Mouse (Mus musculus): ENCODE data around the gene Svop. TPM values are rescaled to one million over a fixed set of nuclear protein-coding genes. Genes with fewer than 3 reads are reported as not detected.

Svop gene
- total and polyA plus RNA-seq, 2 experiments from 2014 or later, result not detected

DNA sequence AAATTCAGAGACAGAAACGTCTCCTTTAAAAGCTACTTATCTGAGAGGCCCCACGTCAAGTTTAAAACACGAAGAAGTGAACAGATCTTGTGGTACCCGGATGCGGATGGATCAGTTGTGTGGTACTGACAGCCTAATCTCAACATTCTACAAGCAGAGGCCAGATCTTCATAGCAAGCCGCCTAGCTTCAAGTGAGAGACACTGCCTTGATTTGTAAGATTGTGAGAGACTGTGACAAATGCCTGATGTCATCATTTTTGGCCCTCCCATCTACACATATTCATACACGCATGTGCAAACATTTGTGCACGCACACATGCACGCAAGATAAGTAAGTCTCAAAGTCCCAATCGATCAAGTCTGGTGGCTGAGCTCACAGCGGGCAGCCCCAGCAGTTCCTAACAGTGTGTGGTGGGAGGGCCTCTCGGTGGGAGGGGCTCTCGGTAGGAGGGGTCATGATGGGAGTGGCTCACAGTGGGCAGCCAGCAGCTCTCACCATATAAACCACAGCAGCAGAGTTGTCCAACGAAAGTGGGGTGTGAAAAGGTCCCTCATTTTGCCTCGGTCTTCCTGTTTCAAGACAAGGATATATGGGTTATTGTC is 49.9 kb downstream of the Svop start:
- DNase-seq (ENCODE audit: low spot score) (no peak), ATAC-seq (ENCODE audit: insufficient read depth, low read depth) (peak; percentile 51)
- no peak overlapping the region for H3K4me2 ChIP-seq (ENCODE audit: low read depth, low read length)
- H3K9ac ChIP-seq (replicated peaks; ENCODE audit: low read depth, low read length), result no peak overlapping the region
- WGBS, result 19% methylated on average over 15 of the region's 15 CpGs
- no peak overlapping the region for H3K4me3 ChIP-seq (ENCODE audit: low read depth, low read length)
- H3K9me3 ChIP-seq (replicated peaks; ENCODE audit: control insufficient read depth, low read length), result no peaks in the 10 kb centered on the region
- no peaks in the 10 kb centered on the region for H3K27me3 ChIP-seq (ENCODE audit: control insufficient read depth, insufficient read depth, low read length)
- no peak overlapping the region for H3K27ac ChIP-seq (ENCODE audit: low read depth)
- H3K4me1 ChIP-seq (ENCODE audit: control insufficient read depth, insufficient read depth), result peaks cover 4% of the 10 kb centered on the region; the same call in 1 of the 2 replicates
- H3K36me3 ChIP-seq (replicated peaks; ENCODE audit: control insufficient read depth, insufficient read depth, low read length), result no peaks in the 10 kb centered on the region
- TF ChIP-seq CTCF (IDR thresholded peaks at IDR 0.05; ENCODE audit: low read depth), result no peak
- no peak for TF ChIP-seq EP300 (IDR thresholded peaks at IDR 0.05; ENCODE audit: low read depth)

GRCm38 (mm10) chr5:114040911-114041310 is 50.5 kb downstream of the Svop start:
- DNase-seq (ENCODE audit: low spot score), result no peak
- no peak overlapping the region for H3K9ac ChIP-seq (replicated peaks; ENCODE audit: low read depth, low read length)
- no peak for TF ChIP-seq CTCF (IDR thresholded peaks at IDR 0.05; ENCODE audit: low read depth)
- no peak for TF ChIP-seq EP300 (IDR thresholded peaks at IDR 0.05; ENCODE audit: low read depth)
- no peak overlapping the region for H3K4me3 ChIP-seq (ENCODE audit: low read depth, low read length)
- no peaks in the 10 kb centered on the region for H3K36me3 ChIP-seq (replicated peaks; ENCODE audit: control insufficient read depth, insufficient read depth, low read length)
- no peaks in the 10 kb centered on the region for H3K9me3 ChIP-seq (replicated peaks; ENCODE audit: control insufficient read depth, low read length)
- WGBS, result 66% methylated on average over 1 of the region's 1 CpGs
- H3K4me2 ChIP-seq (ENCODE audit: low read depth, low read length), result no peak overlapping the region
- H3K27me3 ChIP-seq (ENCODE audit: control insufficient read depth, insufficient read depth, low read length), result no peaks in the 10 kb centered on the region
- H3K27ac ChIP-seq (ENCODE audit: low read depth), result no peak overlapping the region
- ATAC-seq (ENCODE audit: insufficient read depth, low read depth), result no peak
- H3K4me1 ChIP-seq (ENCODE audit: control insufficient read depth, insufficient read depth), result peaks cover 4% of the 10 kb centered on the region; the same call in 1 of the 2 replicates

- TF ChIP-seq EP300 (IDR thresholded peaks at IDR 0.05; ENCODE audit: low read depth), result no peak
- no peak for TF ChIP-seq CTCF (IDR thresholded peaks at IDR 0.05; ENCODE audit: low read depth)
- ATAC-seq (ENCODE audit: insufficient read depth, low read depth) (no peak), DNase-seq (ENCODE audit: low spot score) (no peak)
- H3K9ac ChIP-seq (replicated peaks; ENCODE audit: low read depth, low read length), result no peak overlapping the region
- H3K9me3 ChIP-seq (replicated peaks; ENCODE audit: control insufficient read depth, low read length), result no peaks in the 10 kb centered on the region
- H3K27ac ChIP-seq (ENCODE audit: low read depth), result no peak overlapping the region
- H3K27me3 ChIP-seq (ENCODE audit: control insufficient read depth, insufficient read depth, low read length), result no peaks in the 10 kb centered on the region
- 18% methylated on average over 8 of the region's 8 CpGs for WGBS
- H3K4me1 ChIP-seq (ENCODE audit: control insufficient read depth, insufficient read depth), result peaks cover 4% of the 10 kb centered on the region; the same call in 1 of the 2 replicates
- H3K36me3 ChIP-seq (replicated peaks; ENCODE audit: control insufficient read depth, insufficient read depth, low read length), result no peaks in the 10 kb centered on the region
- no peak overlapping the region for H3K4me3 ChIP-seq (ENCODE audit: low read depth, low read length)
- no peak overlapping the region for H3K4me2 ChIP-seq (ENCODE audit: low read depth, low read length)
These were observed 50.9 kb downstream of the Svop start for GRCm38 (mm10) chr5:114040508-114040907.

GRCm38 (mm10) chr5:114035111-114035510 is 56.3 kb downstream of the Svop start:
- H3K9ac ChIP-seq (replicated peaks; ENCODE audit: low read depth, low read length), result no peak overlapping the region
- 52% methylated on average over 10 of the region's 10 CpGs for WGBS
- H3K4me2 ChIP-seq (ENCODE audit: low read depth, low read length), result no peak overlapping the region
- no peaks in the 10 kb centered on the region for H3K27me3 ChIP-seq (ENCODE audit: control insufficient read depth, insufficient read depth, low read length)
- H3K4me3 ChIP-seq (ENCODE audit: low read depth, low read length), result no peak overlapping the region
- no peak for TF ChIP-seq EP300 (IDR thresholded peaks at IDR 0.05; ENCODE audit: low read depth)
- no peak for TF ChIP-seq CTCF (IDR thresholded peaks at IDR 0.05; ENCODE audit: low read depth)
- H3K9me3 ChIP-seq (replicated peaks; ENCODE audit: control insufficient read depth, low read length), result no peaks in the 10 kb centered on the region
- H3K27ac ChIP-seq (ENCODE audit: low read depth), result no peak overlapping the region
- DNase-seq (ENCODE audit: low spot score), result no peak
- ATAC-seq (ENCODE audit: insufficient read depth, low read depth), result no peak
- no peaks in the 10 kb centered on the region for H3K36me3 ChIP-seq (replicated peaks; ENCODE audit: control insufficient read depth, insufficient read depth, low read length)
- no peaks in the 10 kb centered on the region; the same call in 1 of the 2 replicates for H3K4me1 ChIP-seq (ENCODE audit: control insufficient read depth, insufficient read depth)

DNA sequence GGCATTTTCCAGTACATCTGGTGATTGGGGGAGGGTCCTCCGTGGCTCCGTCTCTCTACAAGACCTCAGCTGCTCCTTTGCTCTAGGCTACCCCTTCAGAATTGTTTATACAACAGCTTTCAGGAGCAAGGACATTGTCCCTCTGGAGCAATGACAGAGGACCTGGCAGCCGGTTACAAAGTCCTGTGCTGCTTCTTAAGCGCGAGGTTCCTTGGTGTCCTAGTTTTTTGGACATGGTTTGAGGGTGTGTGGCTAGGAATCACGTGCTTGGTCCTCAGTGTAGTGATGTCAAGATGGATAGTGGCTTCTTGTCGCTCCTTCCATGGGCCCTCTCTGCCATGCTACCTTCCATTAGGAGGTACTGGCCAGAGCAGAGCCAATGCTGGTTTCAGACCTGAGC is 57.0 kb downstream of the Svop start:
- Histone ChIP-seq H3K9me3 (replicated peaks; ENCODE audit: control insufficient read depth, low read length) (no peaks in the 10 kb centered on the region), H3K36me3 (replicated peaks; ENCODE audit: control insufficient read depth, insufficient read depth, low read length) (no peaks in the 10 kb centered on the region), H3K27ac (ENCODE audit: low read depth) (no peak overlapping the region), H3K4me3 (ENCODE audit: low read depth, low read length) (no peak overlapping the region), H3K9ac (replicated peaks; ENCODE audit: low read depth, low read length) (no peak overlapping the region), H3K4me1 (ENCODE audit: control insufficient read depth, insufficient read depth) (no peaks in the 10 kb centered on the region; the same call in 1 of the 2 replicates), H3K4me2 (ENCODE audit: low read depth, low read length) (no peak overlapping the region), H3K27me3 (ENCODE audit: control insufficient read depth, insufficient read depth, low read length) (no peaks in the 10 kb centered on the region)
- 73% methylated on average over 7 of the region's 7 CpGs for WGBS
- DNase-seq (ENCODE audit: low spot score) (no peak), ATAC-seq (ENCODE audit: insufficient read depth, low read depth) (no peak)
- TF ChIP-seq CTCF (IDR thresholded peaks at IDR 0.05; ENCODE audit: low read depth) (no peak), EP300 (IDR thresholded peaks at IDR 0.05; ENCODE audit: low read depth) (no peak)
